Mouse (Mus musculus): ENCODE data around the gene Parp16. TPM values are rescaled to one million over a fixed set of nuclear protein-coding genes. Genes with fewer than 3 reads are reported as not detected.

Parp16 gene
- polyA plus RNA-seq, 1 experiment from 2014 or later, result 6.5 TPM

- Histone ChIP-seq H3K27me3 (ENCODE audit: control insufficient read depth, insufficient read depth, low read length) (no peaks in the 10 kb centered on the region), H3K9me3 (replicated peaks; ENCODE audit: control insufficient read depth, low read length) (no peaks in the 10 kb centered on the region), H3K36me3 (ENCODE audit: control insufficient read depth, insufficient read depth) (0 out of 2 replicates have a peak, but pooled peaks cover 2% of the 10 kb centered on the region), H3K4me2 (ENCODE audit: low read depth, low read length) (no peak overlapping the region), H3K9ac (ENCODE audit: low read length) (no peak overlapping the region), H3K4me1 (ENCODE audit: control insufficient read depth, insufficient read depth, low read length) (no peaks in the 10 kb centered on the region), H3K4me3 (ENCODE audit: low read length) (no peak overlapping the region), H3K27ac (ENCODE audit: low read length) (no peak overlapping the region)
- no peak for ATAC-seq (replicated peaks; ENCODE audit: extremely low read depth, insufficient read depth, low FRiP score)
- 57% methylated on average over 5 of the region's 5 CpGs for WGBS
Observed at GRCm38 (mm10) chr9:65241973-65242372, 46.8 kb downstream of the Parp16 start.

GRCm38 (mm10) chr9:65243249-65243648 is 48.1 kb downstream of the Parp16 start:
- Histone ChIP-seq H3K36me3 (ENCODE audit: control insufficient read depth, insufficient read depth) (0 out of 2 replicates have a peak, but pooled peaks cover 2% of the 10 kb centered on the region), H3K4me3 (ENCODE audit: low read length) (no peak overlapping the region), H3K4me1 (ENCODE audit: control insufficient read depth, insufficient read depth, low read length) (0 out of 2 replicates have a peak, but pooled peaks cover 3% of the 10 kb centered on the region), H3K4me2 (ENCODE audit: low read depth, low read length) (no peak overlapping the region), H3K27ac (ENCODE audit: low read length) (no peak overlapping the region), H3K9ac (ENCODE audit: low read length) (no peak overlapping the region), H3K27me3 (ENCODE audit: control insufficient read depth, insufficient read depth, low read length) (no peaks in the 10 kb centered on the region), H3K9me3 (replicated peaks; ENCODE audit: control insufficient read depth, low read length) (no peaks in the 10 kb centered on the region)
- ATAC-seq (replicated peaks; ENCODE audit: extremely low read depth, insufficient read depth, low FRiP score), result no peak
- 42% methylated on average over 4 of the region's 4 CpGs for WGBS

- Histone ChIP-seq H3K4me2 (ENCODE audit: low read depth, low read length) (no peak overlapping the region), H3K27me3 (ENCODE audit: control insufficient read depth, insufficient read depth, low read length) (no peaks in the 10 kb centered on the region), H3K36me3 (ENCODE audit: control insufficient read depth, insufficient read depth) (no peaks in the 10 kb centered on the region), H3K9ac (ENCODE audit: low read length) (no peak overlapping the region), H3K4me3 (ENCODE audit: low read length) (no peak overlapping the region), H3K27ac (ENCODE audit: low read length) (no peak overlapping the region), H3K9me3 (replicated peaks; ENCODE audit: control insufficient read depth, low read length) (no peaks in the 10 kb centered on the region), H3K4me1 (ENCODE audit: control insufficient read depth, insufficient read depth, low read length) (0 out of 2 replicates have a peak, but pooled peaks cover 3% of the 10 kb centered on the region)
- ATAC-seq (replicated peaks; ENCODE audit: extremely low read depth, insufficient read depth, low FRiP score), result no peak
- WGBS, result 44% methylated on average over 9 of the region's 9 CpGs
Observed at GRCm38 (mm10) chr9:65244036-65244806, 49.1 kb downstream of the Parp16 start.

- Histone ChIP-seq H3K9ac (ENCODE audit: low read length) (no peak overlapping the region), H3K4me2 (ENCODE audit: low read depth, low read length) (no peak overlapping the region), H3K4me3 (ENCODE audit: low read length) (no peak overlapping the region), H3K9me3 (replicated peaks; ENCODE audit: control insufficient read depth, low read length) (no peaks in the 10 kb centered on the region), H3K4me1 (ENCODE audit: control insufficient read depth, insufficient read depth, low read length) (0 out of 2 replicates have a peak, but pooled peaks cover 3% of the 10 kb centered on the region), H3K27ac (ENCODE audit: low read length) (no peak overlapping the region), H3K27me3 (ENCODE audit: control insufficient read depth, insufficient read depth, low read length) (no peaks in the 10 kb centered on the region), H3K36me3 (ENCODE audit: control insufficient read depth, insufficient read depth) (no peaks in the 10 kb centered on the region)
- 53% methylated on average over 16 of the region's 16 CpGs for WGBS
- ATAC-seq (replicated peaks; ENCODE audit: extremely low read depth, insufficient read depth, low FRiP score), result 0 out of 2 replicates have a peak, but pooled peaks have one; percentile 55
Observed at GRCm38 (mm10) chr9:65247502-65248376, 52.6 kb downstream of the Parp16 start.

GRCm38 (mm10) chr9:65248377-65248690 is 53.2 kb downstream of the Parp16 start:
- Histone ChIP-seq H3K27me3 (ENCODE audit: control insufficient read depth, insufficient read depth, low read length) (no peaks in the 10 kb centered on the region), H3K4me3 (ENCODE audit: low read length) (no peak overlapping the region), H3K4me2 (ENCODE audit: low read depth, low read length) (no peak overlapping the region), H3K9me3 (replicated peaks; ENCODE audit: control insufficient read depth, low read length) (no peaks in the 10 kb centered on the region), H3K9ac (ENCODE audit: low read length) (no peak overlapping the region), H3K36me3 (ENCODE audit: control insufficient read depth, insufficient read depth) (no peaks in the 10 kb centered on the region), H3K27ac (ENCODE audit: low read length) (no peak overlapping the region), H3K4me1 (ENCODE audit: control insufficient read depth, insufficient read depth, low read length) (0 out of 2 replicates have a peak, but pooled peaks cover 3% of the 10 kb centered on the region)
- WGBS, result 76% methylated on average over 5 of the region's 5 CpGs
- no peak; the same call in 1 of the 2 replicates for ATAC-seq (replicated peaks; ENCODE audit: extremely low read depth, insufficient read depth, low FRiP score)

GRCm38 (mm10) chr9:65252026-65252425 is 56.9 kb downstream of the Parp16 start:
- Histone ChIP-seq H3K9ac (ENCODE audit: low read length) (no peak overlapping the region), H3K9me3 (replicated peaks; ENCODE audit: control insufficient read depth, low read length) (no peaks in the 10 kb centered on the region), H3K4me1 (ENCODE audit: control insufficient read depth, insufficient read depth, low read length) (0 out of 2 replicates have a peak, but pooled peaks cover 3% of the 10 kb centered on the region), H3K27ac (ENCODE audit: low read length) (no peak overlapping the region), H3K36me3 (ENCODE audit: control insufficient read depth, insufficient read depth) (no peaks in the 10 kb centered on the region), H3K27me3 (ENCODE audit: control insufficient read depth, insufficient read depth, low read length) (no peaks in the 10 kb centered on the region), H3K4me3 (ENCODE audit: low read length) (no peak overlapping the region), H3K4me2 (ENCODE audit: low read depth, low read length) (no peak overlapping the region)
- no peak for ATAC-seq (replicated peaks; ENCODE audit: extremely low read depth, insufficient read depth, low FRiP score)
- 57% methylated on average over 3 of the region's 3 CpGs for WGBS

GRCm38 (mm10) chr9:65255906-65256600 is 60.9 kb downstream of the Parp16 start:
- H3K36me3 ChIP-seq (ENCODE audit: control insufficient read depth, insufficient read depth), result no peaks in the 10 kb centered on the region
- no peak overlapping the region for H3K9ac ChIP-seq (ENCODE audit: low read length)
- H3K4me3 ChIP-seq (ENCODE audit: low read length), result no peak overlapping the region
- H3K9me3 ChIP-seq (replicated peaks; ENCODE audit: control insufficient read depth, low read length), result no peaks in the 10 kb centered on the region
- H3K4me2 ChIP-seq (ENCODE audit: low read depth, low read length), result no peak overlapping the region
- WGBS, result 76% methylated on average over 11 of the region's 11 CpGs
- no peak for ATAC-seq (replicated peaks; ENCODE audit: extremely low read depth, insufficient read depth, low FRiP score)
- H3K27ac ChIP-seq (ENCODE audit: low read length), result no peak overlapping the region
- no peaks in the 10 kb centered on the region for H3K4me1 ChIP-seq (ENCODE audit: control insufficient read depth, insufficient read depth, low read length)
- H3K27me3 ChIP-seq (ENCODE audit: control insufficient read depth, insufficient read depth, low read length), result no peaks in the 10 kb centered on the region

- 68% methylated on average over 9 of the region's 9 CpGs for WGBS
- no peak overlapping the region for H3K4me2 ChIP-seq (ENCODE audit: low read depth, low read length)
- H3K9ac ChIP-seq (ENCODE audit: low read length), result no peak overlapping the region
- H3K27me3 ChIP-seq (ENCODE audit: control insufficient read depth, insufficient read depth, low read length), result no peaks in the 10 kb centered on the region
- H3K27ac ChIP-seq (ENCODE audit: low read length), result no peak overlapping the region
- H3K4me3 ChIP-seq (ENCODE audit: low read length), result no peak overlapping the region
- ATAC-seq (replicated peaks; ENCODE audit: extremely low read depth, insufficient read depth, low FRiP score), result no peak
- H3K9me3 ChIP-seq (replicated peaks; ENCODE audit: control insufficient read depth, low read length), result no peaks in the 10 kb centered on the region
- H3K4me1 ChIP-seq (ENCODE audit: control insufficient read depth, insufficient read depth, low read length), result no peaks in the 10 kb centered on the region
- H3K36me3 ChIP-seq (ENCODE audit: control insufficient read depth, insufficient read depth), result no peaks in the 10 kb centered on the region
Observed at GRCm38 (mm10) chr9:65257218-65257910, 62.2 kb downstream of the Parp16 start.

All from heart, embryonic 16.5 days (tissue).